Mouse (Mus musculus): ENCODE data around the gene Ptgr2. TPM values are rescaled to one million over a fixed set of nuclear protein-coding genes. Genes with fewer than 3 reads are reported as not detected.
A peak's percentile ranks its signal among the peaks of the same experiment; 100 is the strongest.
"Not testable (repeated sequence)": the region's sequence is repeated elsewhere in the genome, so short reads cannot be mapped to it uniquely, and the experiment has no call there.

Gene Ptgr2
- total RNA-seq, 1 experiment from 2014 or later = 50.7 TPM

DNA sequence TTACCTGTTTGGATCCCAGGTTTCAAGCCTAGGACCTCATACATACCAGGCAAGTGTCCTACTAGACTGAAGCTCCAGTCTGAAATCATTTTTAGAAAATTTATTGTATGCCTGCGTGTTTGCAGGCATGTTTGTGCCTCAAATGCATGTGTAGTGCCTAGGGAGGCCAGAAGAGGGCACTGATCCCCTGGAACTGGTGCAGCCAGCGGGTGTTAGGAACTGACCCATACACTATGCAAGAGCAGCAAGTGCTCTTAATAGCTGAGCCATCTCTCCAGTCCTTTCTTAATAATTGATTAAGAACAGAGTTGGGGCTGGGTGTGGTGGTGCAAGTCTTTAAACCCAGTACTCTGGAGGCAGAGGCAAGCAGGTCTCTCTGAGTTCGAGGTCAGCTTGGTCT lies 3.4 kb downstream of the Ptgr2 start:
- peak; percentile 44; the same call in 1 of the 2 replicates for ATAC-seq (replicated peaks; ENCODE audit: insufficient number of reproducible peaks, low FRiP score, low TSS enrichment, poor library complexity, severe bottlenecking)

GRCm38 (mm10) chr12:84297851-84298250 lies 12.8 kb downstream of the Ptgr2 start:
- no peak for ATAC-seq (replicated peaks; ENCODE audit: insufficient number of reproducible peaks, low FRiP score, low TSS enrichment, poor library complexity, severe bottlenecking)

DNA sequence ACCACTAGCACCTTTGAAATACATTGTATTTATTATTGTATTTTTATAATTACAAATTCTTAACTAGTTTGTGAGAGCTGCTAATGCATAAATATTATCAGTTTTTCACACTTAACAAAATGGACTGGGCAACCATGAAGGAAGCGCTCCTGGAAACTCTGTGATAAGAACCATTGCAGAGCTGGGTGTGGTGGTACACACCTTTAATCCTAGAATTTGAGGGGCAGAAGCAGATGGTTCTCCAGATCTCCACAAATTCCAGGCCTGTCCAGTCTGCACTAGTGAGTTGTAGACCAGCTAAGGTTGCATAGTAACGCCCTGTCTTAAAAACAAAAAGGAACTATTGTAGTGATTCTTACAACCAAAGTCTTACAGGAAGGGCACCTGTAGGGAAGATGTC lies 14.2 kb downstream of the Ptgr2 start:
- ATAC-seq (replicated peaks; ENCODE audit: insufficient number of reproducible peaks, low FRiP score, low TSS enrichment, poor library complexity, severe bottlenecking) = no peak

DNA sequence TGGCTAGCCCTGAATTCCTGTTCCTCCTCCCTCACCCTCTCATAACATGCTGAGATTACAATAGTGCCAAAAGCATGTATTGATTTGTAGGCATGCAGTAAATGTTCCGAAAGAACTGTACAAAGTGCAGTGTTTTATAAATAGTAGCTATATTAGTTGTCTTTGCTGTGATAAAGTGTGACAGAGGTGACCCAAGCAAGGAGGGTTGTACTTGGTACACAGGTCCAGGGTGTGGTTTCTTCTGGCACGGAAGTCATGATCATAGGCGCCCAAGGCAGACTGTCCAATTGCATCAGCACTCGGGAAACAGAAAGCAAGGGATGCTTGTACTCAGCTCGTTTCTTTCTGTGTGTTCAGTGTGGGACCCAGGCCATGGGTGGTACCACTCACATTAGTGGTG lies 19.1 kb downstream of the Ptgr2 start:
- no peak for ATAC-seq (replicated peaks; ENCODE audit: insufficient number of reproducible peaks, low FRiP score, low TSS enrichment, poor library complexity, severe bottlenecking)

GRCm38 (mm10) chr12:84304554-84304953 lies 19.5 kb downstream of the Ptgr2 start:
- no peak for ATAC-seq (replicated peaks; ENCODE audit: insufficient number of reproducible peaks, low FRiP score, low TSS enrichment, poor library complexity, severe bottlenecking)

DNA sequence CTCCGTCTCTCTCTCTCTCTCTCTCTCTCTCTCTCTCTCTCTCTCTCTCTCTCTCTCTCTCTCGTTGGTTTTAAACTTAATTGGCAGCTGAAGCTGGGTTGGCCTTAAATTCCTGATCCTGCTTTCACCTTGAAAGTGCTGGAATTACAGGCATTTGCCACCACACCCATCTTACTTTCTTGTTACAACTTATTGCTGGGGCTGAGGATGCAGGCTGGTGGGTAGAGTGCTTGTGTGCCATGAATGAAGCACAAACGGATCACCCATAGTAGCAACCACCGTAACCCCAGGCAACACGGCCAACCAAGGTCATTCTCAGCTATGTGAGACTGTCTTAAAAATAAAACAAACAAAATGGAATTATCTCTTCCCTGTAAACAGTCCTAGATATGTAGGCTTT lies 26.3 kb downstream of the Ptgr2 start:
- ATAC-seq (replicated peaks; ENCODE audit: insufficient number of reproducible peaks, low FRiP score, low TSS enrichment, poor library complexity, severe bottlenecking) = no peak

DNA sequence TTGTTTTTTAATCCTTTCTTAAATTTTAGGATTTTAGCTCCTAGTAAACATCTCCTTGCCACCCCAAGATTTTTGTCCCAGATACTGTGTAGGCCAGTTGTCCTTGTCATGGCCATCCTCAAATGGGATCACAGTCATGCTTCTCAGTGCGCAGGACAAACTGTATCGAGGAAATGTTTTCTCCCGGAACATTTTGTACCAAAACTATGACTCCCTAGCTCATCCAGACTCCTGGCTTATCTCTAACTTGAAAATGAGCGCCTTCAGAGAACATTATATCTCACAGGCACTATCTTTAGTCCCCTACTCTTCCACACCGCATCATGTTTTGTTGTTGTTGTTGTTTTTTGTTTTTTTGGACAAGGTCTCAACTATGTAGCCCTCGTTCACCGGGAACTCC lies 31.0 kb downstream of the Ptgr2 start:
- no peak for ATAC-seq (replicated peaks; ENCODE audit: insufficient number of reproducible peaks, low FRiP score, low TSS enrichment, poor library complexity, severe bottlenecking)

GRCm38 (mm10) chr12:84316721-84317621 lies 31.9 kb downstream of the Ptgr2 start, which contains the start of gene Zfp410:
Zfp410 (plus strand) TSS chr12:84316852.
- peak; percentile 63 for ATAC-seq (replicated peaks; ENCODE audit: insufficient number of reproducible peaks, low FRiP score, low TSS enrichment, poor library complexity, severe bottlenecking)

- no peak for ATAC-seq (replicated peaks; ENCODE audit: insufficient number of reproducible peaks, low FRiP score, low TSS enrichment, poor library complexity, severe bottlenecking)
Observed at GRCm38 (mm10) chr12:84327111-84327512, 42.1 kb downstream of the Ptgr2 start.

- peak; percentile 62 for ATAC-seq (replicated peaks; ENCODE audit: insufficient number of reproducible peaks, low FRiP score, low TSS enrichment, poor library complexity, severe bottlenecking)
Observed at GRCm38 (mm10) chr12:84336963-84337625, 52.1 kb downstream of the Ptgr2 start.

- no peak for ATAC-seq (replicated peaks; ENCODE audit: insufficient number of reproducible peaks, low FRiP score, low TSS enrichment, poor library complexity, severe bottlenecking)
Observed at GRCm38 (mm10) chr12:84347192-84347591, 62.2 kb downstream of the Ptgr2 start.

- ATAC-seq (replicated peaks; ENCODE audit: insufficient number of reproducible peaks, low FRiP score, low TSS enrichment, poor library complexity, severe bottlenecking) = not testable (repeated sequence)
Observed at GRCm38 (mm10) chr12:84358699-84359098, 73.7 kb downstream of the Ptgr2 start.

DNA sequence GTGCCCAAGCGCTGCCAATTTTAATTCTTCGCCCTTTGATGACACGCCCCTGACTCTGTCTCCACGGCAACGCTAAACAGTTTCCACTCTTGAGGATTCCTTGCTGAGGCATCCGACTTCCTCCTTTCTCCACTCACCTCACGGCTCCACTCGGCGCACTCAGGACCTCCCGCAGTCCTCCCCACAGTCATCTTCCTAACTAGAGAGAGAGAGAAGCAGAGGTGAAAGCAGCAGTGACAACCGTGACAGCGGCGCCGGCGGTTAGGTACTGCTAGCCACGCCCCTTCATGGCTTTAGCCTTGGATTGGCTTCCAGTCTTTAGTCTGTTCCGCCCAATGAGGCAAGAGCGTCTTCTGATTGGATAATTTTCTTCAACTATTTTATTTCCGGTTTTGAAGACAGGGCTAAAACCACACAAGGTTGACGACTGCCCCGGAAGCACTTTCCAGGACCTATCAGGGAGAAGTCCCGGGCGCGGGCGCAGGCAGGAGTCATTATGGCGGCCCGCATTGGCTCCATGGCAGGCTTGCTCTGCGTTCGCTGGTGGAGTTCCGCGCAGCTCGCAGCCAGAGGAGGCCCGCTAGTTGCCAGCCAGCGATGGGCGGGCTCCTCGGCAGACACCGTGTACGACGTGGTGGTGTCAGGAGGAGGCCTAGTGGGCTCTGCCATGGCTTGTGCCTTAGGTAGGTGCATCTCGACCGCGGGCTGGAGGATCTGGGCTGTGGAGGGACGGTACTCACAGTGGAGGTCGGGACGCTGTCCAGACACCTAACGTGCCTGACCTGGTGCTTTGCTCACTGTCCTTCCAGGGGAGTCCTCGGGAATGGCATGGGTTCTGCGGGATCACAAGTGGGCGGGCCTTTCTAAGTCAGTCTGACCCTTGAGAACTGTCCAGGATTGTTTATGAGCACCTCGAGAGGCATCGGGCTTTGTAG lies 76.8 kb downstream of the Ptgr2 start, which contains the start of the genes Coq6 and Fam161b:
Gene Coq6 (plus strand): TSS at position 103 of the 935 bp plus-strand sequence.
Gene Fam161b (minus strand): TSS at position 279 of the 935 bp plus-strand sequence.
- peak; percentile 96 for ATAC-seq (replicated peaks; ENCODE audit: insufficient number of reproducible peaks, low FRiP score, low TSS enrichment, poor library complexity, severe bottlenecking)

DNA sequence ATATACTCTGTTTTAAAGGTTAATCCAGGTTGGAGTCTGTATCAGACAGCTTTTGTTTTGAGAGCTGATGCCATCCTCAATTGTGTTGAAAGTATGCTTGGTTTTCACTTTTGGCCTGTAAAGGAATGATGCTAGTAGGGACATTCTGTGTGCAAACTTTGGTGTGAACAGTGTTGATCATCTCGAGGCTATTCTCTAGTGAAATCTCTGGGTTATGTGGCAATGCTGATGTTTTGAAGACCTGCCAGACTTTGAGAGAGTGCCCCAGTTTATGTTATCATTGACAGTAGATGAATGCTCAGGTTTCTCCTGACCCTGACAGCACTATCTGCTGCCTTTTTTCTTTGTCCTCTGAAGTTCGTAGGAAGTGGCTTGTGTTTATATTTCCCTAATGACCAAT lies 77.8 kb downstream of the Ptgr2 start:
- no peak for ATAC-seq (replicated peaks; ENCODE audit: insufficient number of reproducible peaks, low FRiP score, low TSS enrichment, poor library complexity, severe bottlenecking)

GRCm38 (mm10) chr12:84364291-84364690 lies 79.3 kb downstream of the Ptgr2 start:
- ATAC-seq (replicated peaks; ENCODE audit: insufficient number of reproducible peaks, low FRiP score, low TSS enrichment, poor library complexity, severe bottlenecking) = no peak

- no peak for ATAC-seq (replicated peaks; ENCODE audit: insufficient number of reproducible peaks, low FRiP score, low TSS enrichment, poor library complexity, severe bottlenecking)
Observed at GRCm38 (mm10) chr12:84365137-84365536, 80.1 kb downstream of the Ptgr2 start.
